Mouse (Mus musculus) lung, adult 2 months (tissue): ENCODE measurements around the gene Gm8298.
"Not testable (repeated sequence)": the region's sequence is repeated elsewhere in the genome, so short reads cannot be mapped to it uniquely, and the experiment has no call there.

Experiments used
- CTCF ChIP-seq: fragments of 200-500 bp; IDR thresholded peaks from 2 replicates; pipeline ENCODE4 v1.5.1; 2011; ENCODE audit warnings: mild to moderate bottlenecking, low read length, control low read depth; ENCODE audit not compliant: insufficient read depth
- POLR2A ChIP-seq: fragments of 200-500 bp; IDR thresholded peaks from 2 replicates; pipeline ENCODE4 v1.6.1; 2011; ENCODE audit warnings: low read depth, mild to moderate bottlenecking, control low read depth, low read length, borderline replicate concordance; ENCODE audit errors: extremely low read depth

GRCm38 (mm10) chr3:59879801-59880554 lies 19.1 kb downstream of the Gm8298 start:
- TF ChIP-seq CTCF, POLR2A: not testable (repeated sequence)
